Mouse (Mus musculus): ENCODE results near the gene Galnt18.

Gene Galnt18

DNA sequence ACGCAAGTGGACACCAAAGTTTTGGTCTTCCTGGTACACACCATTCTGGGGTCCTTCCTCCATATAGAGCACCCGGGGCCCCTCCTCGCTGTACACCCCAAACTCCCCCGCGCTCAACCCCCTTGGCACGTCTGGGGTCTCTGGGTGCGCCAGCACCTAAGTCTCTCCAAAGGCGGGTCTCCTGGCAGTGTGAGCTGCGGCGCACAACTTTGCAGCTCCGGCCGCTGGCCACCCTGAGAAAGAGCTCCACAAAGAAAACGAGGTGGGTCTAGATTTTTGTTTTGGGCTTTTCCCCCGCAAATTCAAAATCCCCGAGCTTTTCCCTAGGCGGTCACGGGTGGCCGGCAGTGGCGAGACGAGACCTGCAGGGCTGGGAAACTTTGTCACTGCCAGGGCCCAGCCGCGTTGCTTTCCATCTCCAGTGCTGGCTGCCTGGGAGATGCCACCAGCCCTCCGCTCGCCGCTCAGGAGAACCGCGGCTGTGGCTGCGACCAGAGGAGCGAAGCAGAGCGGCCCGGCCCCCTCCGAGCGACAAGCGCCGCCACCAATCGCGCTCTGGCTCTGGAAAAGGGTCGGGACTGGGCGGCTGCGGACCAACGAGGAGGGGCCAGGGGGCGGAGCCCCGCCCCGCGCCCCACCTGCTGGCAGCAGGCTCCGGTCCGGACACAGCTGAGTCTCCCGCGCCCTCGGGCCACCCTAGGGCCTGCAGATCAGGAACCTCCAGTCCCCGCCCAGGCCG lies at the start of gene Galnt18:
TSS of gene Galnt18 (minus strand) at position 474 of the 739 bp plus-strand sequence.
- DNase-seq (ENCODE audit: extremely low spot score, low read depth, low spot score), result peak; percentile 53

DNA sequence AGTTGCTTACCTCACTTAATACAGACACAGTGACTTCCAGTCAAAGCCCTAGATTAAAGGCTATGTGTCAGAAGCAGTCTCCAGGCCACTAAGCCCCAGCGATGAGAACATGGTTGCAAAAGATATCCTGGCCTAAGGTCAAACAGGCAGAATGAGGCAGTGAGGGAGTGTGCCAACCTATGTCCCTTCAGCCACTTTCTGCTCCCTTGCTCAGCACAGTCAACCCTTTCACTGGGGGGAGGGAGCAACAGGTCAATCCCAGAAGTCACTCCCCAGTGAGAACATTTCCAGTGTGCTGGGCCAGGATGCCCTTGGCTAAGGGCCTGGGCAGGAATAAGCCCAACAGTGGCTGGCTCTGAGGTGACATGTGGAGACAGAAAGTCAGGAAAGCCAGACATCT lies 47.6 kb upstream of the Galnt18 start:
- no peak for DNase-seq (ENCODE audit: extremely low spot score, low read depth, low spot score)

DNA sequence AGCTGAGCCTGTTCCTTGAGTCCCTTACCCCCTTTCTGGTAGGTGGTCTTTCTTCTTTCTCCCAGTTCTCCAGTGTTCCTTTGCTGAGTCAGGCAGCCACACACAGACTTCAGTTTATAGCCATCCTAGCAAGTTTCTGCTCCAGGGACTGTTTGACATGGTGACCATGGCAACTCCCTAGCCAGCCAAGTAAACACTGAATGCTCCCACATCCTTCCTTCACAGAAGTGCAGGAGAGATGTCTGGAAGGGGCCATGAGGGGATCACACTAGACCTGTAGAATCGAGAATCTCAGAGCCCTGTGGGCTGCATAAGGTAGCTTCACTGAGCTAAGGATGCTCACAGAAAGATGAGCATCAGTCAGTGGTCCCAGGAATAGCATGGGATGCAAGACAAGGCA lies 33.3 kb upstream of the Galnt18 start:
- DNase-seq (ENCODE audit: extremely low spot score, low read depth, low spot score), result no peak

DNA sequence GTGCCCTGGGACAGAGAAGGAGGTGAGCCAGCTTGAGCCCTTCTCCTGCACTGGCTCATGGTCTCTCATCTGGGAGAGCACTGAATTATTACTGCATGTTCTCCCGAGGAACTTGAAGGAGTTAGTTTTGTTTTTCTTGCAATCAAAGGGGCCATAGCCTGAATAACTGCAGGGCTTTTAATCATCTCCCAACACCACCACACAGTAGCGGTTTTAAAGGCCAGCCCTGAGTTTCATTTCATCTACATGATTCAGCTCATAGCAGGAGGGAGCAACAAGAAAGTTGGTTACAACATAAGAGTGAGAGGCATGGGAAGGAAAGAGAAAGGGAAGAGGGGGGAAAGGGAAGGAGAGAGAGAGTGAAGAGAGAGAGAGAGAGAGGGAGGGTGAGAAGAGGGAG lies 31.3 kb upstream of the Galnt18 start:
- no peak for DNase-seq (ENCODE audit: extremely low spot score, low read depth, low spot score)

DNA sequence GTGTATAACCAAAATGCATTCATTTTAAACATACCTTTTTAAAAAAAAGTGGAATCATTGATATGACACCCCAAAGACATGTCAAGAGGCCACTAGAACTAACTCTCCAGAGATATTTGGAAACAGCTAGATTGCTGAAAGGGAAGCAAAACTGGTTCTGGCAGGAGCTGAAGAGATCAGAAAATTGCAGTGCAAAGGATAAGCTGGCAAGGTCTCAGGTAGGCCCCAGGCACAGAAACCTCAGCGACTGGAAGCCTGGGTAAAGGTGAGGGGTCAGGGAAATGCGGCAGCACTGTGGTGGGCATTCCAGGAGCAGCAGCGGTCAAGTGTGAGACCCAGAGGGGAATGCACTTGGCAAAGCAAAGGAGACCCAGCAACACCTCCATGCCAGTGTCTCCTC lies 30.0 kb upstream of the Galnt18 start:
- no peak for DNase-seq (ENCODE audit: extremely low spot score, low read depth, low spot score)

DNA sequence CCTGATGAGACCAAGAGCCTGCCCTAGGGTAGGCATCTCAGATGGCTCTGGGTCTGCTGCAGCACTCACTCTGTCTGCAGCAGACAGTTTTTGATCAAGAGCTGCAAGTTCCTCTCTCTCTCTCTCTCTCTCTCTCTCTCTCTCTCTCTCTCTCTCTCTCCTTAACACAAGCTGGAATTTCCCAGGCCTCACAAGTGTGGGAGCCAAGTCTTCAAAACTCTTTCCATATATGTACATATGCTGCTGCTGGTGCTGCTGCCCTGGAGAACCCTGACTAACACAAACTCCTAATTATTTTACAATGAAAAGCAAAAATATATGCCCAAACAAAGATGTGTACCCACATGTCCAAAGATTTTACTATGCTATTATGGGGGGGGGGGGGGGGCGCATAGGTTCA lies 26.3 kb upstream of the Galnt18 start:
- DNase-seq (ENCODE audit: extremely low spot score, low read depth, low spot score), result no peak

DNA sequence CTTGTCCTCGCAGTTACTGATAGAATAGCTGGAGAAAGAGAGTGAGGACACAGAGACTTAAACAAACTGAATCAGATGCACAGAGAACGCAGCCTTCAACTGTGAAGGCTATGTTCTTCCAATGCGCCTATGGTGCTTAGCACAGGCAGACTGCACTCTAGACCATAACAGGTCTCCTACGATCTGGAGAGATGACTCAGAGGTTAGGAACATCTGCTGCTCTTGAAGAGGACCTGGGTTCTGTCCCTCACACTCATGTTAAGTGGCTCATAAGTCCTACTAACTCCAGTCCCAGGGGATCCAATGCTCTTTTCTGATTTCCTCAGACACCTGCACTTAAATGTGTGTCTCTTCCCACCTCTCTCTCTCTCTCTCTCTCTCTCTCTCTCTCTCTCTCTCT lies 24.9 kb upstream of the Galnt18 start:
- DNase-seq (ENCODE audit: extremely low spot score, low read depth, low spot score), result no peak

DNA sequence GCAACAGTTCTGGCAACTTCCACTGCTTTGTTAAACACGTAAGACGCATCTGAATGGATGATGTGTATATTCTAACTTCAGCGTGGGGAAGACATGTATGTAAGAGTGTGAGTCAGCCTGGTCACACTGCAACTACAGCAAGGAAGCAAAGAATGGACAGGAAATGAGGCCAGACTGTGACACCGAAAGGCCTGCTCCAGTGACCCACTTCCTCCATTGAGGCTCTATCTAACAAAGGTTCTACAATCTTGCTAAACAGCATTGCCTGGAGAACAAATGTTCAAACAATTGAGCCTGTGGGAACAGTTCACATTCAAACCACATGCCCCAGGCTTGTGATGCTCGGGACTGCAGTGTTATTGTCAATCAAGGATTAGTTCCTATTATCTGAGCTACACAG lies 21.0 kb upstream of the Galnt18 start:
- DNase-seq (ENCODE audit: extremely low spot score, low read depth, low spot score), result no peak

DNA sequence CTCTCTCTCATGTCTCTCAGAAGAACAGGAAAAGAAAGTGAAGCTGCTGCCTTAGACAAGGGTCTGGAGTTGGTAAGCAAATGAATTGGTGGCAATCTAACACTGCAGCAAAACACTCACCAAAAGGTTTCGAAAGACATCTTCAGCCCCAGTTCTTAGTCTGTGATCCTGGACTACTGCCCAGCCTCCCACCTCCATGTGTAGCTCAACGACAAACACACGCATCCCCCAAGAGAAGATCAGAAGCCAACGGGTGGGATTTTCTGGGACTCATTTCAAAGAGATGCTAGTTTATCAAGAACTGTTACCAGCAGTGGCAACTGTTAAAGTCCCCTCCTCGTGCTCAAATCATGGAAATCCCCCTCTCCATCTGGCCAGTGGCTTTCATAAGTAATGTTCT lies 20.3 kb upstream of the Galnt18 start:
- no peak for DNase-seq (ENCODE audit: extremely low spot score, low read depth, low spot score)

DNA sequence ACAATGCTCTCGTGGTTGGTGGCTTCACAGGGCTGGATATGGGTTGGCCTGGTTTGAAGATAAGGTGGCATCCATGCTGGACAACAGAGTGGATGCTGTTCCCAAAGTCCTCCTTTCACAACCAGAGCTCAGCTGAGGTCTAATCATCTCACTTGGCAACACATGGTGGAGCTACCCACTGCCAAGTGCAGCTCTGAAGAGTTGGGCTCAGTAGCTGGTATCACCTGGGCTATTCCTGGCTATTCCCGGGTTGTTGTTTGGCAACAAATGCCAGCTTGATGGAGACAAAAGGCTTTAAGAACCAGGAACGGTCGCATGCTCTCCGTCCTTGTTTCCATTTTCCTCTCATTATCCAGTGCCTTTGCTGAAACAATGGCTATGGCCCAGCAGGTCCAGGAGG lies 19.2 kb upstream of the Galnt18 start:
- DNase-seq (ENCODE audit: extremely low spot score, low read depth, low spot score), result no peak

DNA sequence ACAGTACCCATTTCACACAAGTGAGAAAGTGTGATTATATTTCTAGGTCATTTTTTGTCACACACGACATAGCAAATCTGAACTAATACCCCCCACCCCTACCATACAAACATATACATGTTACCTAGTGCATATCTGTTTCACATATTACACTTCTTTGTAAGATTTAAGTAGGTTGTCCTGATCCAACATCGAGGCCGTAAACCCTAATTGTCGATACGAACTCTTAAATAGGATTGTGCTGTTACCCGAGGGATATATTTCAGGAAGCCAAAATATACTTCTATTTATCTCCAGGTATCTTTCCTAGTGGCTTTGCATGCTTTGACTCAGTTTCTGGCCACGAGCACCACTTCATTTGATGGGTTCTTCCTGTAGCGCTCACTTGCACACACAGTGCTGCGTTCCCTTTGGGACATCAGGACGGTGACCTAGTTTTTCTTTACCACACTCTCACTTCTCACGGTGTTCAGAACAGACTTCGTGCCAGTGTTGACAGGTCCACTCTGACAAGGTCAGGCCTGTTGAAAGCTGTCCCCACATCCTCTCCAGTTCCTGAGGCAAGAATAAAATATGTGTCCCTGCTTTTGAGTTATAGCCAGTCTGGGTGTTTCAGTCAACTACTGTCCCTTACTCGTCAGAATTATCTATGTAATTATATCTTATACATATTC lies 17.7 kb upstream of the Galnt18 start:
- DNase-seq (ENCODE audit: extremely low spot score, low read depth, low spot score), result no peak

DNA sequence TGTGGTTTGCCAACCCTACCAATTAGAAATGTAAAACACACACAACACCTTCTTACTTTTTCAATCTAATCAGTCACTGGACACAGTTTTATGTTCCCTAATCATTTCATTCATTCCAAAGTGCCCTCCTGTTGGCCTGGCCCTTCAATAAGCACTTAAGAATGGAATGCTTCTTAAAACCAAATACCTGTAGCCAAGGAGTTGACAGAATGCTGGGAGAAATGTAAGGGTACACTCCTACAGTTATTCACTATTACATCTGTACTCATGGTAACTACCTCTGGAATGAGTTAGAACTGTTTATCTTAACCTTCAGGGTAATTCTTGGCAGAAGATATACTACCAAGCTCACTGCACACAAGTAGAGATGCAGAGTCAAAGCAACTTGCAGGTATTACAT lies 15.3 kb upstream of the Galnt18 start:
- no peak for DNase-seq (ENCODE audit: extremely low spot score, low read depth, low spot score)

DNA sequence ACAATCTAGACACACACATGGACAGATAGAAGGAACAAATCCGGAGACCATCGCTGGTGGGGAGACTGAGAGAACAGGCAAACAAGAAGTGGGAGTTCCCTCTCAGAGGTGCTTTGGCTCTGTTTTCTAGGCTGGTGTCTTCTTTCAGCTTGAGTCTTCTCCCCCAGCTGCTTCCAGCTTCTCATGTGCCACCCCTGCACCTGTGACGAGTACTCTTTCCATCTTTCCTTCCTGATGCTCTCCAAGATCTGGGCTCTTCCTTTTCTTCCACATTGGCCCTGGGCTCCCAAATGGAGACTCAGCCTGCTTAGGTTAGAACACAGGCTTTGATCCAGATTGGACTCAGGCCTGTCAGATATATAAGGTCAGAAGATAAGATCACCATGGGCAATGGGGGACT lies 12.4 kb upstream of the Galnt18 start:
- DNase-seq (ENCODE audit: extremely low spot score, low read depth, low spot score), result no peak

DNA sequence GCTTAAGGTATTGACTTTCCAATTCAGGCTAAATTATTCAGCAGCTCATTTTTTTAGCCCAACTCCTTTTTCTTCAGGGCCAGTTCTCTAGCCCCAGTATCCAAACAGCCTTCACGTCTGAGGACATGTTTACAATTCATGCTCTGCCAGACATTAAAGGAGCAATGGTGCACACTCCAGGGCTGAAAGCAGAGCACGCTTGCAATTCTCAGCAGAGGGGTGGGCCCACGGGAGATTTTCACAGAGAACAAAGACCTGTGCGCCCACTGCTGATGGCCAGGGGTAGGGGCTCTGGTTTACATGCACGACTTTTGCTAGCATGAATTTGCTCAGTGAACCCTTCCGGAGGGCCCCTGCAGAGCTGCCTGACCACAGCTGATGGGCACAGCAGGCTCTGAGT lies 11.6 kb upstream of the Galnt18 start:
- DNase-seq (ENCODE audit: extremely low spot score, low read depth, low spot score), result no peak

DNA sequence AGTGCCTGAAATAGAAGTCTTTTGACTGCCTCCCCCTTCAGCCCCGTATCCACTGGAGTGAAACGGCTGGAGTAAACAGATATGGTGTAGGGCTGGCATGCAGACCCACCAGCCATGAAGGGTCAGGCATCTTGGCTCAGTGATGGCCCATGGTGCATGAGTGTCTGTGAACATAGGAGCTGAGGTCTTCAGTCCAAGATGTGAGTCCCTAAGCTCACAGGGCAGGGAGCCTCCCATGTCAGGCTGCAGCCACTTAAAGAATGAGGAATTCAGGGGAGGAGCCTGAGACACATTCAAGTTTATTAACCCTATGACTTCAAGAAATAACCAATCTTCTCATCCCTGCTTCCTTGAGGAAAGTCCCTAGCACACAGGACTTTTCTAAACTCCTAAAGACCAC lies 8.1 kb upstream of the Galnt18 start:
- DNase-seq (ENCODE audit: extremely low spot score, low read depth, low spot score), result no peak

DNA sequence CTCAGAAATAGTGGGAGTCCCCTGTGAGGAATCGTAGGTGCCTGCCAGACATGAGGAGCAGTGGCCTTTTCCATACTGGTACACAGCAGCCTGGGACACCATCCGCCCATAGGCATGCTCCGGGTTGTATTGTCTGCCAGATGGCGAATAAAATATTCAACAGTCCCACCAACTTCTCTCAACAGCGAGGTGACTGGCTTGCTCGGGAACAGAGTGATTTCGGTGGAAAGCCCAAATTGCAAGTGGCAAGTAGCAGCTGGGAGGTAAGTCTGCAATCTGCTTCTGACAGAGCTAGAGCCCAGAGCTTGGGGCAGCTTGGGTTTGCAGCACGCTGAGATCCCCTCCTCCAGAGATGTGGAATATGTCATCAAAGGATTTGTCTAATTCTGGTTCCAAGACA lies 5.7 kb upstream of the Galnt18 start:
- DNase-seq (ENCODE audit: extremely low spot score, low read depth, low spot score), result no peak

DNA sequence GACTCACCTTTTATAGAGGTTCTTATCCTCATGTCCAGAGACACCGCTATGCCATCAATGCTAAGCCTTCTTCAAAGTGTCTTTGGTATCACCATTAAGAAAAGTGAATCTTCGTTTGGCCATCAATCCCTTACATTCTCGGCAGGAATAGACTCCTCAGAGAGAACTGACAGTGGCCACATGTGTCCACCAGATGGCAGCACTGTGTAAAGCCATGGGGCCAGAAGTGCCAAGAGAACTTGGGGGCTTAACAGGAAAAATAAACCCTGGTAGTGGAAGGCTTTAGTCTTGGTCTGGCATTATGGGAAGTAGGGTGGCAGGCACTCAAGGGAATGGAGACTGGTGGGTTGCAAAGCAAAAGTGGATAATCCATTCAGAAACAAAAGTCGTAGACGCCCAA lies 2.3 kb upstream of the Galnt18 start:
- DNase-seq (ENCODE audit: extremely low spot score, low read depth, low spot score), result peak; percentile 35

DNA sequence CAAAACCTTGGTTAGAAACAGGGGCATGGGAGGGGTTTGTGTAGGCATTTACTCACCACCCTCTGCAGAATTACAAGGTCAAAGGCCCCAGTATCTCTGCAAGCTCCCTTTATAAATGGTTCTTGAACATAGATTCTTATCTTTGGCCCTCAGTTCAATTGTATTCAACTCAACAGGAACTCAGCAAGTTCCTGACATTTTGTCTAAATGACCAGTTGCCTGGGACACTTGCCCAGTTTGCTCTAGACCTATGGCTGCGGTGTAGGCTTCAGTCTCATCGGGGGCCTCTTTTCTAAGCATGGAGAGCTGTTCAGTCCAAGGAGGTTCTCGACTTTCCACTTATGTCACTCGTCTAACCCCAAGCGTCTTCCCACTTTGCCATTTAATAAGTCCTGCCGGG lies 1.5 kb upstream of the Galnt18 start:
- DNase-seq (ENCODE audit: extremely low spot score, low read depth, low spot score), result no peak

DNA sequence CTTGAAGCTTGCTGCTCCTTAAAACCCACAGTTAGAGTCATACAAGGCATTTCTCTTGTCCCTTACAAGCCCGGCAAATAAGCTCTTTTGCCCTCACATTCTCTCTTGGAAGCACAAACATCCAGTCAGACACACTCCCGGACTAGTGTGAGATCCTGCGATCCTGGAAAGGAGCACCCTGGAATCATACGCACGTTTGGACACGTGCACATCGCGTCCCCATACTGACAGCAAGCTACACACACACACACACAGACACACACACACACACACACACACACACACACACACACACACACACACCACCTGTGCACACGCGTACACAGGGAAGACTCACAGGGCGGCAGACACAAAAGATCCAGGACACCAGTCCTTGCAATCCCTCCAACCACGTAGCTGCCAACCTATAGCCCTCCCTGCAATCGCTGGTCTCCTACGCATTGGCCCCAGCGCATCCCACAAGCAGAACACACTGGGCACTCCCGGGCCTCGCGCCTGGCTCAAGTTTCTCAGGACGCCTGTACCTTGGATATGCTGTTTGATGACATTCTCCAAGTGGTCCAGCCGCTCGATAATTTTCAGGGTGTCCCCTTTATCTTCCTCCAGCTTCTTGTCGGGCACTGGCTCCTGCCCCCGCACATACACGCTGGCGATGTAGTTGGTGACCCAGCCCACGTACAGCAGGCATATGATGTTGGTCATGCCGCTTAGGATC lies 831 bp downstream of the Galnt18 start:
- no peak for DNase-seq (ENCODE audit: extremely low spot score, low read depth, low spot score)

DNA sequence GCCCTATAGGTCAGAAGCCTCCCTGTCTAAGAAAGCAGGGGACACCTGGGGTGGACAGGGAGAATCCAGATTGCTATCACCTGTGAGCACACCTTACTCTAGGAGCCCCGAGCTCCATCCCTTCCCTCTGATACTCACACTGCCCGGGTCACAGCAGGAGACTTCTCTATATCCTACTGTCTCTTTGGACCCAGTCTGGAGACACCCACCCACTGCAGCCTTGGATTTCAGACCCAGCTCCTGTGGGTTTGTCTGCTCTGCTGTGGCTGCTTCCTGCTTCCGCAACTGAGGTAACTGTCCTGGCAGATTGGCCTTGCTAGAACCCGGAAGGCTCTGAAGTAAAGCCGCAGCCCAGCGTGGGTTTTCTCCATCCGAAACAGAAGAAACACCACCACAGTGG lies 1.6 kb downstream of the Galnt18 start:
- no peak for DNase-seq (ENCODE audit: extremely low spot score, low read depth, low spot score)

DNA sequence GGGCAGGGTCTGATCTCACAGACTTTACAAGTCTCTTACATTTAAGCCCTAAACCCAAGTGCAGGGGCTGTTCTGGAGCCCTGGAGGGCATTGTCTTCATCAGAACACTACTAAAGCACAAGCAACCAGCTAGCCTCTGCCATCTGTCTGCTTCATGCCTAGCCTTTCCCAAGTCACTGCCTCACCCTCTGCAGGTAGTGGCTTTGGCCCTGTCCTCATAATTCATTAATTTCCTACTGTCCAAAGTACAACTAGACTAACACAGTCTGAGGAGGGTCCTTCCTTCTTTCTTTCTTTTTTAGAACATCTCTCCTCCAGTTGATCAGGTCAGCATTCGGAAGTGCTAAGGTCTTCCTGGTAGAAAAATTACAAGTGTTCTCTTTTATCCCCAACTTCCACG lies 2.6 kb downstream of the Galnt18 start:
- DNase-seq (ENCODE audit: extremely low spot score, low read depth, low spot score), result no peak

DNA sequence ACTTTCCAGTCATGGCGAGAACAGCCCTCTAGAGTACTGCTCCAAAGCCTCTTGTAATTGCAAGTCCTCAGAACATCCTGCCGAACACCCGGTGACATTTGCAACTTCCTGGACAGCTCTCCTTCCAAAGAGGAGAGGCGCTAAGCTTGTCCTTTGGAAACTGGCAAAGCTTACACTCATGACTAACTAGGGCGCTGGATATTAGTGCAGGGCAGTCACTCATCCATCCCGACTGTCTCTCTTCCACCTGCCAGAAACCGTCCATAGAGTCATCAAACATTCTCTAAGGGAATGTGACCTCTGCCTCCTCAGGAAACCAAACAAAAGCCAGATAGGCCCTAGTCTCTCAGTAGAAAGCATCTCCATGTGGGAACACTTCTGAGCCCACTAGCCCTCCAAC lies 3.6 kb downstream of the Galnt18 start:
- no peak for DNase-seq (ENCODE audit: extremely low spot score, low read depth, low spot score)
